Mouse (Mus musculus): ENCODE measurements around the gene Phykpl. TPM values are rescaled to one million over a fixed set of nuclear protein-coding genes. Genes with fewer than 3 reads are reported as not detected.

The Phykpl gene
- polyA plus RNA-seq, 1 experiment from 2014 or later: 17.6 TPM

DNA sequence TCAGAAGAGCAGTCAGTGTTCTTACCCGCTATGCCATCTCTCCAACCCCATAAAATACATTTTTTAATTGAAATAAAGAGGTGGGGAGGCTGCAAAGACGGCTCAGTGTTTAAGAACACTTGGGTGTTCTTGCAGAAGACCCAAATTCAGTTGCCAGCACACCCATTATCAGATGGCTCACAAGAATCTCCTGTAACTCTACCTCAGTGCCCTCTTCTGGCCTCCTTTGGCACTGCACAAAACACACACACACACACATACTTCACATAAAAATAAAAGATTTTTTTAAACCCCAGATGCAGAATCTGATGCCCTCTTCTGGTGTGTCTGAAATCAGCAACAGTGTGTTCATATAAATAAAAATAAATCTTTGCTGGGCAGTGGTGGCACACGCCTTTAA, 4.3 kb downstream of the Phykpl start:
- no peaks in the 10 kb centered on the region for H3K27me3 ChIP-seq (replicated peaks; ENCODE audit: low read depth, poor library complexity, severe bottlenecking)

DNA sequence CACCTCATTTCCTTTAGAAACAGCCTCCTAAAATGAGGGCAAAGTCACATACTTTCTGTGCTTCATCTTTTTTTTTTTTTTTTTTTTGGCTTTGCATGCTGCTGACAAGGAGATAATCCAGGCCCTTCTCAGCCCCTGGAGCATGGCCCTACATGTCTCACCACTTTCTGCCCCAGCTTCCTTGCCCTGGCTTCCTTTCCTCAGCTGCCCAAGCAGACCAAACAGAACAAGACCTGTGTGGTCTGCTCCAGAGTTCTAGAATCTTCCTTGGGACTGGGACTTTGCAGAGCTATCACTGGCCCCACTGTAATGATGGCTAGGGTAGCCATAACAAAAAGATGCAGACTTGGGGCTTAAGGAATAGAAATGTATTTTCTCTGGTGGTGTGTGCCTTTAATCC, 5.4 kb downstream of the Phykpl start:
- no peak overlapping the region for H3K4me3 ChIP-seq
- 0 out of 2 replicates have a peak, but pooled peaks cover 4% of the 10 kb centered on the region for H3K9me3 ChIP-seq
- DNase-seq (ENCODE audit: low spot score): no peak
- no peak overlapping the region for H3K27ac ChIP-seq (replicated peaks)
- H3K36me3 ChIP-seq (replicated peaks): peaks cover 96% of the 10 kb centered on the region
- peaks cover 13% of the 10 kb centered on the region for H3K4me1 ChIP-seq
- no peaks in the 10 kb centered on the region for H3K27me3 ChIP-seq (replicated peaks; ENCODE audit: low read depth, poor library complexity, severe bottlenecking)

More for the DNA sequence above, 4.3 kb downstream of the Phykpl start:
- DNase-seq (ENCODE audit: low spot score): no peak
- 95% methylated on average over 3 of the region's 3 CpGs for WGBS
- peaks cover 25% of the 10 kb centered on the region for H3K4me1 ChIP-seq
- H3K9me3 ChIP-seq: 0 out of 2 replicates have a peak, but pooled peaks cover 4% of the 10 kb centered on the region
- peaks cover 84% of the 10 kb centered on the region for H3K36me3 ChIP-seq (replicated peaks)
- H3K4me3 ChIP-seq: no peak overlapping the region
- no peak overlapping the region for H3K27ac ChIP-seq (replicated peaks)

DNA sequence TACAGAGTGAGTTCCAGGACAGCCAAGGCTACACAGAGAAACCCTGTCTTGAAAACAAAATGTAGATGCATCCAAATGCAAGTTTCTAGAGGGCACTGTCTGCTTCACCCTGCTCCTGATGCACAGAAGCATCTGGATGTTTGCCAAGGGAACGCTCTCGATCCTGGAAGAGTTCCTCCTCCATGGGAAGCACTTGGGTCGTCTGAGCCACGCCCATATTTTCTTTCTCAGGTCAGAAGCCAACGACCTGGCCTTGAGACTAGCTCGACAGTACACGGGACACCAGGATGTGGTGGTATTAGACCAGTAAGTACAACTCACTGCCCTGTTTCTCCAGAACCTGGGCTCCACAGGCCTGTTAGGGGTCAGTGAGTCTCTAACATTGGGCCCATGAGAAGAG, 6.6 kb downstream of the Phykpl start:
- Histone ChIP-seq H3K4me1 (peaks cover 2% of the 10 kb centered on the region), H3K27ac (replicated peaks) (no peak overlapping the region), H3K9me3 (0 out of 2 replicates have a peak, but pooled peaks cover 4% of the 10 kb centered on the region), H3K36me3 (replicated peaks) (peaks cover 100% of the 10 kb centered on the region), H3K27me3 (replicated peaks; ENCODE audit: low read depth, poor library complexity, severe bottlenecking) (no peaks in the 10 kb centered on the region), H3K4me3 (no peak overlapping the region)
- 81% methylated on average over 7 of the region's 7 CpGs for WGBS
- no peak for DNase-seq (ENCODE audit: low spot score)

DNA sequence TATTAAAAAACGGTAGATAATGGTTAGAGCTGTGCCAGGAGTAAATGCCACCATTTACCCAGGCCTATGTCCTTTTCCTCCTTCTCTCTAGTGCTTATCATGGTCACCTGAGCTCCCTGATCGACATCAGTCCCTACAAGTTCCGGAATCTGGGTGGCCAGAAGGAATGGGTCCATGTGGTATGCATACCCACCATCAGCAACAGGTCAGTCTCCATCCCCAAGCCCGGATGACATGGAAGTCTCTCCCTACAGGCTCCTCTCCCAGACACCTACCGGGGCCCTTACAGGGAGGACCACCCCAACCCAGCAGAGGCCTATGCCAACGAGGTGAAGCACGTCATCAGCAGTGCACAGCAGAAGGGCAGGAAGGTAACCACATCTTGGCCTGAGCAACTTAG, 7.4 kb downstream of the Phykpl start:
- peaks cover 100% of the 10 kb centered on the region for H3K36me3 ChIP-seq (replicated peaks)
- 94% methylated on average over 7 of the region's 7 CpGs for WGBS
- H3K4me3 ChIP-seq: no peak overlapping the region
- H3K4me1 ChIP-seq: no peaks in the 10 kb centered on the region
- DNase-seq (ENCODE audit: low spot score): no peak
- H3K9me3 ChIP-seq: 0 out of 2 replicates have a peak, but pooled peaks cover 4% of the 10 kb centered on the region
- no peak overlapping the region for H3K27ac ChIP-seq (replicated peaks)
- no peaks in the 10 kb centered on the region for H3K27me3 ChIP-seq (replicated peaks; ENCODE audit: low read depth, poor library complexity, severe bottlenecking)

DNA sequence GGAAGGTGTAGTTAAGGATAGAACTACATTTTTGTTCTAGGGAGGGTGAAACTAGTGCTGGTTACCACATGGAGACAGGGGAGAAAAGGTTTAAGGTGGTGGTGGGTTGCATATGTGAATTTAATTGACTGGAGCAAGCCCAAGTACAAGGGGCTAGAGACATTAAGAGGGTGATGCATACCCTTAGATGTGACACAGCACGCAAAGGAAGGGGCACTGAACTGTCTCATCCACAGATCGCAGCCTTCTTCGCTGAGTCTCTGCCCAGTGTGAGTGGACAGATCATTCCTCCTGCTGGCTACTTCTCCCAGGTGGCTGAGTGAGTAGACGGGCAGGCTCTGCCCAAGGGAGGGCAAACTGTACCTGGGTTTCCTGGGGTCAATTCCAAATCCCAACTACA, 8.8 kb downstream of the Phykpl start:
- H3K9me3 ChIP-seq: 0 out of 2 replicates have a peak, but pooled peaks cover 4% of the 10 kb centered on the region
- no peaks in the 10 kb centered on the region for H3K4me1 ChIP-seq
- no peaks in the 10 kb centered on the region for H3K27me3 ChIP-seq (replicated peaks; ENCODE audit: low read depth, poor library complexity, severe bottlenecking)
- no peak overlapping the region for H3K27ac ChIP-seq (replicated peaks)
- DNase-seq (ENCODE audit: low spot score): no peak
- H3K36me3 ChIP-seq (replicated peaks): peaks cover 100% of the 10 kb centered on the region
- 94% methylated on average over 4 of the region's 4 CpGs for WGBS
- H3K4me3 ChIP-seq: no peak overlapping the region

DNA sequence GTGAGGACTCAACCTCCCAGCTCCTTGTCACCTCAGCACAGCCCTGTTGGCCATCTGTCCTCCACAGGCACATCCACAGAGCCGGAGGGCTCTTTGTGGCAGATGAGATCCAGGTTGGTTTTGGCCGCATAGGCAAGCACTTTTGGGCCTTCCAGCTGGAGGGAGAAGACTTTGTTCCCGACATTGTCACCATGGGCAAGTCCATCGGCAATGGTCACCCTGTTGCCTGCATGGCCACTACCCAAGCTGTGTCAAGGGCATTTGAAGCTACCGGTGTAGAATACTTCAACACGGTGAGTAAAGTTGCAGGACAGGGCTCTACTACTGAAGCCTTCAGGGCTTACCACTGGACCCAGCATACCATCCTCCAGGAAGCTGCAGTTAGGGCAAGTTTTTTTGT, 9.3 kb downstream of the Phykpl start:
- 92% methylated on average over 6 of the region's 6 CpGs for WGBS
- H3K36me3 ChIP-seq (replicated peaks): peaks cover 100% of the 10 kb centered on the region
- no peaks in the 10 kb centered on the region for H3K27me3 ChIP-seq (replicated peaks; ENCODE audit: low read depth, poor library complexity, severe bottlenecking)

DNA sequence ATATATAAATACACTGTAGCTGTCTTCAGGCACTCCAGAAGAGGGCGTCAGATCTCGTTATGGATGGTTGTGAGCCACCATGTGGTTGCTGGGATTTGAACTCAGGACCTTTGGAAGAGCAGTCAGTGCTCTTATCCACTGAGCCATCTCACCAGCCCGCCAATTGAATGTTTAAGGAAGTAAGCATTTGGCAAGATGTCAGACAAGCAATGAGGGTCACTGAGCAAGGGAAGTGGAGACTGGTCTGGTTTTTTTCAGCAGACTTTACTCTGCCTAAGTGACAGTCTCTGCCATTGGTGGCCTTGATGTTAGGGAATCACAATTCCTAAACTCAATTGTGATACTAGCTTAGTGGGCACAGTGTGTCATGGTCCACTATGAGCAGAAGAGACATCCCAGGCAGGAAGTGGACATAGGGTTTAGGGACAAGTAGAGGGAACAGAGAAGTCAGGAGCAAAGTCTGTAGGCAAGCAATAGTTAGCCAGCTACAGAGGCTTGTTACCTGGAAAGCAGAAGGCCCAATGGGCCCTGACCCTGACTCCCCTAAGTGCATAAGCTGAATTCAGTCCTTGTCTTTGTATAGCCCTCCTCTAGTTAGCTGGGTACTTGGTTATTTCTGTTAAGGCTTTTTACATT, 10.3 kb downstream of the Phykpl start:
- Histone ChIP-seq H3K36me3 (replicated peaks) (peaks cover 100% of the 10 kb centered on the region), H3K4me3 (no peak overlapping the region)
- WGBS: 78% methylated on average over 3 of the region's 3 CpGs

More for the DNA sequence above, 9.3 kb downstream of the Phykpl start:
- no peak overlapping the region for H3K4me3 ChIP-seq
- no peak for DNase-seq (ENCODE audit: low spot score)
- 0 out of 2 replicates have a peak, but pooled peaks cover 4% of the 10 kb centered on the region for H3K9me3 ChIP-seq
- H3K27ac ChIP-seq (replicated peaks): no peak overlapping the region
- no peaks in the 10 kb centered on the region for H3K4me1 ChIP-seq

DNA sequence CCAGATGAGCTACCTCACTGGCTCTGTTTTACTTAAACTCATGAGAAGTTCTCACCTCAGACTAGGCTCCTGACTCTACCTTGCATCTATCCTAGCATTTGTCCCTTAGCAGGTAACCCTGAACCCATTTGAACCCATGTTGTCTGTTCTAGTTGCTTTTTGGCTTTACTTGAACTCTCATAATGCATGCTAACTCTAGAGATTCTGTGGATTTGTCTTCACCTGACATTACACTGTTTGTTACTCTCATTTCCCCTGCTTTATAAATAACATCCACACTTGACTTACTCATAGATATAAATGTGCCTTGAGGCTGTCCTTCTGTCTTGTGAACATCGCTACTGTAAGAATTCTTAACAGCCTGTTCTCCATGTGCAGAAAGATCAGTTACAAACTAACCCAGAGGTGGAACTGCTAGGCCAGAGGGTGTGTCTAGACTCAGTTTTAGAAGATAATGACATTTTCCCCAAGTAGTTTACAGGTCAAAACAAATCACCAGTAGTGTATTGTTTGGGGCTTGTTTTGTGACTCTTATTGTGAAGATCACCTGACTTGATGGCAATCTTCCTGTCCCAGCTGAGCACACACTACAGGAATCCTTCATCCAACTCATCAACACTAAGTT, 11.0 kb downstream of the Phykpl start:
- no peak for DNase-seq (ENCODE audit: low spot score)
- Histone ChIP-seq H3K36me3 (replicated peaks) (peaks cover 100% of the 10 kb centered on the region), H3K27ac (replicated peaks) (no peak overlapping the region), H3K4me1 (no peaks in the 10 kb centered on the region), H3K4me3 (no peak overlapping the region), H3K27me3 (replicated peaks; ENCODE audit: low read depth, poor library complexity, severe bottlenecking) (no peaks in the 10 kb centered on the region), H3K9me3 (no peaks in the 10 kb centered on the region)
- WGBS: 96% methylated on average over 1 of the region's 1 CpGs

More for the DNA sequence above, 10.3 kb downstream of the Phykpl start:
- Histone ChIP-seq H3K9me3 (no peaks in the 10 kb centered on the region), H3K27me3 (replicated peaks; ENCODE audit: low read depth, poor library complexity, severe bottlenecking) (no peaks in the 10 kb centered on the region), H3K27ac (replicated peaks) (no peak overlapping the region), H3K4me1 (no peaks in the 10 kb centered on the region)
- no peak for DNase-seq (ENCODE audit: low spot score)

DNA sequence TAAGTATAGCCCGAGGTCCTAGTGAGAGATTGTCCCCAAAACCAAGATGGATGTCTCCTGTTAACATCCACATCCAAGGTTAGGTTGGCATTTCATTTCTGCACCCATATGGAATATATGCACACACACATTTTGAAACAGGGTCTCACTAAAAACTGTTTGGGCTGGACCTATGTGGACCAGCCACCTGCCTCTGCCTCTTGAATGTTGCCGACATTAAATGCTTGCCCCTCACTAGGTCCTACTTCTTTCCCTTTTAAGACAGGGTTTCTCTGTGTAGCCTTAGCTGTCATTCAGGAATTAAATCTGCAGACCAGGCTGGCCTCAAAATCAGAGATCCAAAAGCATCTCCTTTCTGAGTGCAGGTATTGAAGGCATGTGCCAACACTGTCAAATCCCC, 13.0 kb downstream of the Phykpl start:
- no peak overlapping the region for H3K4me3 ChIP-seq
- no peaks in the 10 kb centered on the region for H3K9me3 ChIP-seq
- DNase-seq (ENCODE audit: low spot score): no peak
- H3K36me3 ChIP-seq (replicated peaks): peaks cover 100% of the 10 kb centered on the region
- peaks cover 11% of the 10 kb centered on the region for H3K4me1 ChIP-seq
- H3K27ac ChIP-seq (replicated peaks): no peak overlapping the region
- no peaks in the 10 kb centered on the region for H3K27me3 ChIP-seq (replicated peaks; ENCODE audit: low read depth, poor library complexity, severe bottlenecking)
- 83% methylated on average over 2 of the region's 2 CpGs for WGBS

DNA sequence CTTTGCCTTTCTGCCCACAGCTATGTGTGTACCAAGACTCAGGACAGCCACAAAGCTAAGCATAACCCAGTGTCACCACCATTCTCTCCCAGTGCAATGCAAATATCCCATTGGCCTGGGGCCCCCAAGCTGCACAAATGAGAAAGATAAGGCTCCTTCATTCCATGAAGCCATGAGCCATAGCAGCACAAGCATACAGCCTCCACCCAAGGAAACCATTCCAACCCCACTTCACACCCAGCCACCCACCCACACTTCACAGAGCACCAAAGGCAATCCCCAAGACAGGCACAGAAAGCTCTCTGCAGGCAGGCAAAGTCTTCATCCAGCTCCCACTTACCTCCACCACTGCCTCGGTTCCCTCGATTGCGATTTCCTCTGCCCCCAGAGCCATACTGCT, 17.7 kb downstream of the Phykpl start:
- Histone ChIP-seq H3K27me3 (replicated peaks; ENCODE audit: low read depth, poor library complexity, severe bottlenecking) (no peaks in the 10 kb centered on the region), H3K27ac (replicated peaks) (no peak overlapping the region), H3K9me3 (no peaks in the 10 kb centered on the region), H3K4me3 (peak overlapping the region; percentile 11; the same call in 1 of the 2 replicates), H3K36me3 (replicated peaks) (peaks cover 91% of the 10 kb centered on the region), H3K4me1 (peaks cover 37% of the 10 kb centered on the region)
- DNase-seq (ENCODE audit: low spot score): no peak
- 93% methylated on average over 3 of the region's 3 CpGs for WGBS

DNA sequence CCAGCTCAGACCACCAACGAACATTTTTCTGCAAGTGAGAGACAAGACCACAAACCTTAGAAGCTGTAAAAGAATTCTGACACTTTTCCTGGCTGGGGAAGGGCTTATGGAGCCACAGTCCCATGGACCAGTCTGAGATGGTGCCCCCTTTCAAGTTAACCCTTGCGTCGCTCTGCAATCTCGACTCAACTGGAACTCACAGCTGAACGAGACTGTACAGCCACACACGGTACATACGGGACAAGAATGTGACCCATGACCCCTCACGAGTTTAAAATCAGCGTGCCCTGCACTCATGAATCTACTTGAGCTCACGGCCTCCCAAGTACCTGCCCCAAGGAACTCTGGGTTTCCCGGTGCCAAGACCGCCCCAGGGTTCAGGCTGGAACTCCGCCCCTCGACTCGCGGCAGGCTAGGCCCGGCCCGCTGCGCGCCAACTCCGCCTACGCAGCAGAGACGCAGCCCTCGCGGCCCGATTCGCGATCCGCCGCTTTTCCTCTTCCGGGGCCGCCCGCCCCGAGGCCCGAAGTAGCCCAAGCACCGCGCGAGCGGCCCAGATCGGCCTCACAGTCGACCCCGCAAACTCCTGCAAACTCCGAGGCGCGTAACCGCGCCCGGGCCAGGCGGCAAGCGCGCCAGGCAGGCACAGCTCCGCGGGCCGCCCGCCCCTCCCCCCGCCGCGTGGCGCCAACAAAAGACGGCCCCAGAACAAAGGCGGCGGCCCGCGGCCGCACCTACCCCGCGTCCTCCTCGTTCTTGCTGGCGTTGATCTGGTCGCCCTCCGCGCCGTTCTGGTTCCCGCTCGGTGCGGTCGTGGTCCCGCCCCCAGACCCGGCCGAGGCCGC, 21.3 kb downstream of the Phykpl start:
- Histone ChIP-seq H3K9me3 (no peaks in the 10 kb centered on the region), H3K27me3 (replicated peaks; ENCODE audit: low read depth, poor library complexity, severe bottlenecking) (no peaks in the 10 kb centered on the region), H3K4me1 (peaks cover 43% of the 10 kb centered on the region), H3K27ac (replicated peaks) (peak overlapping the region; percentile 100), H3K36me3 (replicated peaks) (peaks cover 55% of the 10 kb centered on the region), H3K4me3 (peak overlapping the region; percentile 100)
- WGBS: under 1% methylated on average over 81 of the region's 81 CpGs
- DNase-seq (ENCODE audit: low spot score): peak; percentile 86

DNA sequence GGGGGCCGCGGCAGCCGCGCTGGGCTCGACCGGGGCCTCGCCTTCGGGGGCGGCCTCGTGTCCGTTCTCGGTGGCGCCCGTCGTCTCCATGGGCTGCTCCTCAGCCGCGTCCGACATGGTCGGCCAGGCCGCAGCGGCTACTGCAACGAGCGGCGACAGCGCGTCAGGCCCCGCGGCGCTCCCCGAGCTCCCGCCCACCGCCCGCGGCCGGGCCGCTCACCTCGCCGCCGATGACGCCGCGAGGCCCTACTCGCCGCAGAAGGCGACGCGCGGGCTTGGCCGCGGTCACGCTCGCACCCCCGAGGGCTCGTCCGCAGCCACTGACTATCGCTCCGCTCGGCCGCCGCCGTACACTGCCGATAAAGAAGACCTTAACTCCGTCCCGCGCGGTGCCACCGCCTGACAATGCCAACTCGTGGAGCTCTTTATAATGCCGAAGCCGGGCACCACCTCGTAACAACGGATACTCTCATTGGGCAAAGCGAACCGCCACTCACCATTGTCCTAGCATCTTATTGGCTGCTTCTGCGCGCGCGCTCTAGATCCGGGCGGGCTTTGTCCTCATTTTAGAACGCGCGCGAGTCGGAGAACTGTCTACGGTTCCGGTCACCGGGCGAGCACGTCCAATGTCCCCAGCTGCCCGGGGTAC, 22.0 kb downstream of the Phykpl start, which contains the start of gene Hnrnpab:
TSS of gene Hnrnpab (minus strand) at position 401 of the 649 bp plus-strand sequence.
- WGBS: under 1% methylated on average over 91 of the region's 91 CpGs
- peak within 1 kb of the TSS; percentile 100 for H3K27ac ChIP-seq (replicated peaks)
- H3K4me1 ChIP-seq: peaks cover 41% of the 10 kb centered on the region

More for the DNA sequence above, 22.0 kb downstream of the Phykpl start, which contains the start of gene Hnrnpab:
- no peaks in the 10 kb centered on the region for H3K27me3 ChIP-seq (replicated peaks; ENCODE audit: low read depth, poor library complexity, severe bottlenecking)
- peak within 1 kb of the TSS; percentile 100 for H3K4me3 ChIP-seq
- DNase-seq (ENCODE audit: low spot score): peak; percentile 97
- no peaks in the 10 kb centered on the region for H3K9me3 ChIP-seq
- H3K36me3 ChIP-seq (replicated peaks): peaks cover 48% of the 10 kb centered on the region

Data from embryonic facial prominence, embryonic 10.5 days (tissue).